Mouse (Mus musculus): ENCODE measurements at regions not wholly inside any gene's neighbourhood (a gene's known extent, or its start where the extent isn't known, plus 50 kb on each side); places are given as distances from the start of the nearest gene placed in this dataset.

- no peak for TF ChIP-seq GATA4 (IDR thresholded peaks at IDR 0.05; ENCODE audit: insufficient replicate concordance, low read length)
Observed at GRCm38 (mm10) chr6:99901564-99901963, 175.4 kb upstream of the Prok2 start.

- no peak for TF ChIP-seq GATA4 (IDR thresholded peaks at IDR 0.05; ENCODE audit: insufficient replicate concordance, low read length)
Observed at GRCm38 (mm10) chr6:99901146-99901545, 175.0 kb upstream of the Prok2 start.

GRCm38 (mm10) chr6:99899704-99900103, 173.5 kb upstream of the Prok2 start:
- TF ChIP-seq GATA4 (IDR thresholded peaks at IDR 0.05; ENCODE audit: insufficient replicate concordance, low read length): no peak

GRCm38 (mm10) chr6:99898077-99898476, 171.9 kb upstream of the Prok2 start:
- no peak for TF ChIP-seq GATA4 (IDR thresholded peaks at IDR 0.05; ENCODE audit: insufficient replicate concordance, low read length)

- TF ChIP-seq GATA4 (IDR thresholded peaks at IDR 0.05; ENCODE audit: insufficient replicate concordance, low read length): no peak
Observed at GRCm38 (mm10) chr6:99895558-99895957, 169.4 kb upstream of the Prok2 start.

GRCm38 (mm10) chr6:99893936-99894335, 167.7 kb upstream of the Prok2 start:
- no peak for TF ChIP-seq GATA4 (IDR thresholded peaks at IDR 0.05; ENCODE audit: insufficient replicate concordance, low read length)

GRCm38 (mm10) chr6:99892204-99892603, 166.0 kb upstream of the Prok2 start:
- TF ChIP-seq GATA4 (IDR thresholded peaks at IDR 0.05; ENCODE audit: insufficient replicate concordance, low read length): no peak

- TF ChIP-seq GATA4 (IDR thresholded peaks at IDR 0.05; ENCODE audit: insufficient replicate concordance, low read length): no peak
Observed at GRCm38 (mm10) chr6:99891790-99892189, 165.6 kb upstream of the Prok2 start.

GRCm38 (mm10) chr6:99890805-99891204, 164.6 kb upstream of the Prok2 start:
- no peak for TF ChIP-seq GATA4 (IDR thresholded peaks at IDR 0.05; ENCODE audit: insufficient replicate concordance, low read length)

GRCm38 (mm10) chr6:99889055-99889454, 162.9 kb upstream of the Prok2 start:
- TF ChIP-seq GATA4 (IDR thresholded peaks at IDR 0.05; ENCODE audit: insufficient replicate concordance, low read length): no peak

- no peak for TF ChIP-seq GATA4 (IDR thresholded peaks at IDR 0.05; ENCODE audit: insufficient replicate concordance, low read length)
Observed at GRCm38 (mm10) chr6:99887904-99888303, 161.7 kb upstream of the Prok2 start.

GRCm38 (mm10) chr6:99884755-99885154, 158.6 kb upstream of the Prok2 start:
- no peak for TF ChIP-seq GATA4 (IDR thresholded peaks at IDR 0.05; ENCODE audit: insufficient replicate concordance, low read length)

GRCm38 (mm10) chr6:99884054-99884453, 157.9 kb upstream of the Prok2 start:
- no peak for TF ChIP-seq GATA4 (IDR thresholded peaks at IDR 0.05; ENCODE audit: insufficient replicate concordance, low read length)

GRCm38 (mm10) chr6:99881606-99882005, 155.4 kb upstream of the Prok2 start:
- no peak for TF ChIP-seq GATA4 (IDR thresholded peaks at IDR 0.05; ENCODE audit: insufficient replicate concordance, low read length)

- no peak for TF ChIP-seq GATA4 (IDR thresholded peaks at IDR 0.05; ENCODE audit: insufficient replicate concordance, low read length)
Observed at GRCm38 (mm10) chr6:99874852-99875251, 148.7 kb upstream of the Prok2 start.

GRCm38 (mm10) chr6:99874029-99874428, 147.8 kb upstream of the Prok2 start:
- TF ChIP-seq GATA4 (IDR thresholded peaks at IDR 0.05; ENCODE audit: insufficient replicate concordance, low read length): no peak

- no peak for TF ChIP-seq GATA4 (IDR thresholded peaks at IDR 0.05; ENCODE audit: insufficient replicate concordance, low read length)
Observed at GRCm38 (mm10) chr6:99866061-99866460, 139.9 kb upstream of the Prok2 start.

- no peak for TF ChIP-seq GATA4 (IDR thresholded peaks at IDR 0.05; ENCODE audit: insufficient replicate concordance, low read length)
Observed at GRCm38 (mm10) chr6:99864949-99865348, 138.8 kb upstream of the Prok2 start.
